Mouse (Mus musculus): ENCODE measurements around the gene Spem2. TPM values are rescaled to one million over a fixed set of nuclear protein-coding genes. Genes with fewer than 3 reads are reported as not detected.

The Spem2 gene
- total RNA-seq, 2 experiments from 2014 or later, result not detected

GRCm38 (mm10) chr11:69835966-69836335 is 17.7 kb upstream of the Spem2 start:
- DNase-seq (ENCODE audit: low spot score in 2 of 2), result no peak

GRCm38 (mm10) chr11:69835326-69835965 is 17.2 kb upstream of the Spem2 start:
- DNase-seq (ENCODE audit: low spot score in 2 of 2), result no peak

GRCm38 (mm10) chr11:69834001-69834549 is 15.8 kb upstream of the Spem2 start:
- DNase-seq (ENCODE audit: low spot score in 2 of 2), result peak in 1 of 2 experiments; percentile 31

GRCm38 (mm10) chr11:69833554-69833953 is 15.3 kb upstream of the Spem2 start:
- DNase-seq (ENCODE audit: low spot score in 2 of 2), result no peak

- DNase-seq (ENCODE audit: low spot score in 2 of 2), result no peak
Observed at GRCm38 (mm10) chr11:69828832-69829231, 10.6 kb upstream of the Spem2 start.

GRCm38 (mm10) chr11:69823456-69823855 is 5.2 kb upstream of the Spem2 start:
- DNase-seq (ENCODE audit: low spot score in 2 of 2), result no peak

GRCm38 (mm10) chr11:69822080-69822479 is 3.8 kb upstream of the Spem2 start, which contains the start of gene Spem1:
Spem1 (minus strand) TSS chr11:69822180.
- DNase-seq (ENCODE audit: low spot score in 2 of 2), result no peak

GRCm38 (mm10) chr11:69818871-69819270 is 606 bp upstream of the Spem2 start:
- no peak for DNase-seq (ENCODE audit: low spot score in 2 of 2)

GRCm38 (mm10) chr11:69816520-69816919 is 1.7 kb downstream of the Spem2 start:
- no peak for DNase-seq (ENCODE audit: low spot score in 2 of 2)

- DNase-seq (ENCODE audit: low spot score in 2 of 2), result no peak
Observed at GRCm38 (mm10) chr11:69815155-69815554, 3.1 kb downstream of the Spem2 start, which contains the start of gene Gm39566. Gm39566 (minus strand) TSS chr11:69815298.

GRCm38 (mm10) chr11:69810280-69810679 is 8.0 kb downstream of the Spem2 start:
- DNase-seq (ENCODE audit: low spot score in 2 of 2), result no peak

- DNase-seq (ENCODE audit: low spot score in 2 of 2), result no peak
Observed at GRCm38 (mm10) chr11:69807641-69808040, 10.6 kb downstream of the Spem2 start.

- DNase-seq (ENCODE audit: low spot score in 2 of 2), result no peak
Observed at GRCm38 (mm10) chr11:69806378-69806777, 11.9 kb downstream of the Spem2 start.

GRCm38 (mm10) chr11:69804972-69805909 is 13.0 kb downstream of the Spem2 start, which contains the start of gene Tmem102:
Tmem102 (minus strand) TSS chr11:69805624.
- DNase-seq (ENCODE audit: low spot score in 2 of 2), result no peak

- no peak for DNase-seq (ENCODE audit: low spot score in 2 of 2)
Observed at GRCm38 (mm10) chr11:69804652-69804940, 13.7 kb downstream of the Spem2 start.

GRCm38 (mm10) chr11:69803786-69804651 is 14.2 kb downstream of the Spem2 start:
- peak; percentile 52 to 56 for DNase-seq (ENCODE audit: low spot score in 2 of 2)

GRCm38 (mm10) chr11:69803328-69803727 is 14.9 kb downstream of the Spem2 start:
- DNase-seq (ENCODE audit: low spot score in 2 of 2), result peak in 1 of 2 experiments; percentile 33

GRCm38 (mm10) chr11:69802648-69803105 is 15.6 kb downstream of the Spem2 start:
- peak; percentile 75 to 86 for DNase-seq (ENCODE audit: low spot score in 2 of 2)

- no peak for DNase-seq (ENCODE audit: low spot score in 2 of 2)
Observed at GRCm38 (mm10) chr11:69801379-69801977, 16.8 kb downstream of the Spem2 start, which contains the start of gene Fgf11. Fgf11 (minus strand) TSS chr11:69801857.
